Mouse (Mus musculus) CD4-positive, CD25-positive, alpha-beta regulatory T cell (primary cell): ENCODE results near the gene Bcl2l1. TPM values are rescaled to one million over a fixed set of nuclear protein-coding genes. Genes with fewer than 3 reads are reported as not detected.

Experiments used
- polyA plus RNA-seq: library from polyadenylated mRNA; unstranded; fragments of 100-300 nt; shearing (Covaris generic); gene quantifications from one replicate; pipeline ENCODE4 v1.2.1, GENCODE M21; 2017

The Bcl2l1 gene
- 67.2 TPM for polyA plus RNA-seq

GRCm38 (mm10) chr2:152831019-152831878, at the start of gene Bcl2l1:
Gene Bcl2l1 (minus strand): TSS chr2:152831728.

GRCm38 (mm10) chr2:152847815-152848302, 16.3 kb upstream of the Bcl2l1 start, which contains the start of gene Tpx2:
Gene Tpx2 (plus strand): TSS chr2:152847964.

GRCm38 (mm10) chr2:152753944-152754711, 77.4 kb downstream of the Bcl2l1 start, which contains the start of gene Cox4i2:
Gene Cox4i2 (plus strand): TSS chr2:152754173.

GRCm38 (mm10) chr2:152736090-152736601, 95.4 kb downstream of the Bcl2l1 start, which contains the start of gene Id1:
Gene Id1 (plus strand): TSS chr2:152736251.

Other genes starting within 250 kb of the Bcl2l1 start
- not detected for gene Defb45, start 232.3 kb downstream of the Bcl2l1 start, polyA plus RNA-seq
- not detected for gene Defb36, start 227.4 kb downstream of the Bcl2l1 start, polyA plus RNA-seq
- gene Defb25, start 208.7 kb downstream of the Bcl2l1 start, polyA plus RNA-seq = not detected
- gene Rem1, start 204.8 kb downstream of the Bcl2l1 start, polyA plus RNA-seq = not detected
- gene H13, start 162.3 kb downstream of the Bcl2l1 start, polyA plus RNA-seq = 223 TPM
- 5.3 TPM for gene Mcts2, start 144.7 kb downstream of the Bcl2l1 start, polyA plus RNA-seq
- 1.4 TPM for gene Id1, start 95.5 kb downstream of the Bcl2l1 start, polyA plus RNA-seq
- not detected for gene Cox4i2, start 77.6 kb downstream of the Bcl2l1 start, polyA plus RNA-seq
- 2.8 TPM for gene Tpx2, start 16.2 kb upstream of the Bcl2l1 start, polyA plus RNA-seq
- gene Mylk2, start 79.6 kb upstream of the Bcl2l1 start, polyA plus RNA-seq = not detected
- not detected for gene Foxs1, start 101.5 kb upstream of the Bcl2l1 start, polyA plus RNA-seq
- gene Dusp15, start 120.0 kb upstream of the Bcl2l1 start, polyA plus RNA-seq = not detected
- gene Ttll9, start 130.8 kb upstream of the Bcl2l1 start, polyA plus RNA-seq = 0.60 TPM
- 171 TPM for gene Pdrg1, start 183.7 kb upstream of the Bcl2l1 start, polyA plus RNA-seq
- gene Xkr7, start 200.1 kb upstream of the Bcl2l1 start, polyA plus RNA-seq = not detected
- gene Ccm2l, start 234.2 kb upstream of the Bcl2l1 start, polyA plus RNA-seq = not detected